Mouse (Mus musculus): ENCODE measurements around the gene Iqcg.
A peak's percentile ranks its signal among the peaks of the same experiment; 100 is the strongest.
"Not testable (repeated sequence)": the region's sequence is repeated elsewhere in the genome, so short reads cannot be mapped to it uniquely, and the experiment has no call there.

Iqcg gene

GRCm38 (mm10) chr16:33056095-33056785 lies at the start of gene Iqcg, which contains the start of gene Rpl35a:
Gene Iqcg, minus strand, starts transcription at chr16:33056218.
Gene Rpl35a, plus strand, starts transcription at chr16:33056453.
- DNase-seq, result peak; percentile 85 to 93

DNA sequence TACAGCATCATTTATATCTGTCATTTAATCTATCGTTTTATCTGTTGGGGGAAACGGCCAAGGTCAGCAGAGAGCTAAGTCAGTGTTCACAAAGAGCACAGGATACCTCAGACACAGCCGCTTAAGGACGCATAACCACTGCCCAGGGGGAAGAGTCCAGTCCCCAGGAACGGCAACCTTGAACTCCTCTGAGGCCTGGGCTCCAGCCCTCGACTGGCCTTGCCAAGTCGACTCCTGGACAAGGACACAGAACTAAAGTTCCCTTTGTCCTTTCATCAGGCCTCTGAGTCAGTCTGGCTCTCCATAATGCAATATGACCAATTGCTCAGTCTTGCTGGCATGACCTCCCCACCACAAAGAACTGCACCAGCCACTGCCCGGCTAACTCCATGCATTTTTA lies 29.6 kb upstream of the Iqcg start:
- DNase-seq, result no peak

DNA sequence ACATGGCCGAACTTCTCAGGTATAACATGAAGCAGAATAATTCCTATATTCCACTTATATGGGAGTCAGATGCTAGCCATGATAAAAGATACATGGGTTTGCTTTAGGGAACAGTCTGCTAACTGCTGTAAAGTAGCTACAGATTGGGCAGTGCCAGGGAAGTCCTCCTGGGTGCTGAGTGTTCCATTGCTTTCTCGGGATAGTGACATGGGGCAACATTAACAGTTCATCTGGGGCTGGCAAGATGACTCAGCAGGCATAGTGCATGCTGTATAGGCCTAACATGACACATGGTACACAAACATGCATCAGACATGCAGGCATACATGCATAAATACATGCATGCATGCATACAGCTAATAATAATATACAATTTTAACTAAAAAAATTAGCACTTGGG lies 28.0 kb upstream of the Iqcg start:
- DNase-seq, result no peak

GRCm38 (mm10) chr16:33082951-33083350 lies 26.9 kb upstream of the Iqcg start:
- no peak for DNase-seq

DNA sequence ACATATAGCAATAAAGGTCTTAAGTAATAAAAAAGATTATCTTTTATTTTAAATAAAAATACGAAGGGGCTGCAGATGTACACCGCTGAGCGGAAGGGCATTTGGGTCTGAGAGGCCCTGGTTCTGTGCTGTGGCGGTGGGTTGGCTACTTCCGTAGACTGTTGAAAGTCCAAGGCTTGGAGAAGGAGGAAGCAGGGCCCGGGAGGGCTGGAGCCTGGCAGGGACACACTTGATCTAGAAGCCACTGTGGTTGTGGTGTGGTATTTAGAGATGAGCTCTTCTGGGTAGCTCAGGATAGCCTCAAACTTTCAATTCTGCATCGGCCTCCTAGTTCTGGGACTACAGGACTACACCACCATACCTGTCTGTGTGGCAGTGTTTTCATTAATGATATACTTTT lies 24.0 kb upstream of the Iqcg start:
- DNase-seq, result no peak

GRCm38 (mm10) chr16:33077069-33077627 lies 21.1 kb upstream of the Iqcg start:
- DNase-seq, result no peak

DNA sequence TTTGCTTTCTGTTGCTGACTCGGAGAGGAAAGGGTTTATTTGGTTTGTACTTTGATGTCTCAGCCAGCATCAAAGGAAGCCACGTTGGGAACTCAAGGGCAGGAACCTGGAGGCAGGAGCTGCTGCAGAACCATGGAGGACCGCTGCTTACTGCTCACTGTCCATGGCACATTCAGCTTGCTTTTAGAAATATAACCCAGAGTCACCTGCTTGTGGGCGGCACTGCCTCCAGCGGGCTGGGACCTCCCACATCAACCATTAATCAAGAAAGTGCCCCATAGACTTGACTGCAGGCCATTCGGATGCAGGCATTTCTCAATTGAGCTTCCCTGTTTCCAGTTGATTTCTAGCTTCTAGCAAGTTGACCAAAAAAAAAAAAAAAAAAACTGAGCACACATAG lies 20.1 kb upstream of the Iqcg start:
- no peak for DNase-seq

GRCm38 (mm10) chr16:33074967-33075366 lies 18.9 kb upstream of the Iqcg start:
- no peak for DNase-seq

DNA sequence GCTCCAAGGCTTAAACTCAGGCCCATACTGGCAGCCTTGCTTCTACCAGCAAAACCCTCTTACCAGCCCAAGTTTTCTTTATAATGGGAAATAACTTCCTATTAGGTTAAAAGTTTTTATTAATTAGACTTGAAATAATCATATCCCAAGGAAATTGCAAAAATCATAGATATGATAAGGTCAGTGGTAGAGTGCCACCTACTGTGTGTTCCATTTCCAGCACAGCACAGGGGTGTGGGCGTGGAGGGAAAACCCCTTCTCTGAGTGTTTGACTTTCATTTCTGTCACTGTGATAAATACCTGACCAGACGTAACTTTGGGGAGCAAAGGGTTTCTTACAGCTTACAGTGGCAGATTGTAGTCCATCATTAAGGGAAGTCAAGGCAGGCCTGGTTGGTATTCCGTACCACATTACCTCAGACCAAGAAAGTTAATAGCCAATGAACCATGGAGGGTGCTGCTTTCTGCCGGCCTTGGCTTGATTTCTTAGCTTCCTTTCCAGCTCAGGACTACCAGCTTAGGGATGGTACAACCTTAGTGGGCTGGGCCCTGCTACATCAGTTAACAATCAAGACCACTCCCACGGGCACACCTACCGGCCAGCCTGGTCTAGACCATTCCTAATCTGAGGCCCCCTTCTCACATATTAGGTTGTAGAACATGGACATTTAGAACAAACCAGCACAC lies 17.0 kb upstream of the Iqcg start:
- no peak for DNase-seq

GRCm38 (mm10) chr16:33070928-33071327 lies 14.9 kb upstream of the Iqcg start:
- no peak for DNase-seq

DNA sequence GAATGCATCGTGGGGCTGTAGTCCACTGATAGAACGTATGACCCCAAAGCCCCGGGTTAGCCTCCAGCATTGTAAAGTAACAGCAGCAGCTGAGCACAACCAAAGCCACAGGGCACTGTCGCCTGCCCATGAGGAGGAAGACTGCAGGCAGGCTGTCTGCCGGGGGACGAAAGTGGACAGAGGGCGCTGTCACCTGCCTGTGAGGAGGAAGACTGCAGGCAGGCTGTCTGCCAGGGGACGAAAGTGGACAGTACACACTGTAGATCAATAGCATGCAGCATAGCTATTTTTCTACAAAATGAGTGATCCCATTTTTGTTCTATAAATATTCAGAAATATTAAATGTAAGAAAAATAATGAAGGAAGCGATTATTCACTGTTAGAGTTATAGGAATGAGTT lies 8.6 kb upstream of the Iqcg start:
- DNase-seq, result no peak

DNA sequence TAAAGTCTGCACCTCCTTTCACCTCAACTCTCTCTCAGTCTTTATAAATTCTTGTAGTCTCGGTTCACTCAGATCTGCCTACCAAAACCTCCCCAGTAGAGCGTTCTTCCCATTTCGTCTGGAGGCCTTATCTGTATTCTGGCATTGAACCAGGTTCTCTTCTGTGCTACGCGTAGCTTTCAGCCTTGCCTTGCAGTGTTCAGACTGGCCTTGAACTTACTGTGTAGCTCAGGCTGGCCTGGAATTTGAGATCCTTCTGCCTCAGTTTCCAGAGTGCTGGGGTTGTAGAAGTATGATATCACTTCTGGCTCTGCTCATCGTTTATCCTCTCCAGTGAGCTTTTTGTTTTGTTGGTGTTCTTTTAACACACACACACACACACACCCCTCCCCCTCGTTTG lies 7.2 kb upstream of the Iqcg start:
- no peak for DNase-seq

- peak in 1 of 2 experiments; percentile 74 for DNase-seq
Observed at GRCm38 (mm10) chr16:33062682-33063131, 6.7 kb upstream of the Iqcg start.

DNA sequence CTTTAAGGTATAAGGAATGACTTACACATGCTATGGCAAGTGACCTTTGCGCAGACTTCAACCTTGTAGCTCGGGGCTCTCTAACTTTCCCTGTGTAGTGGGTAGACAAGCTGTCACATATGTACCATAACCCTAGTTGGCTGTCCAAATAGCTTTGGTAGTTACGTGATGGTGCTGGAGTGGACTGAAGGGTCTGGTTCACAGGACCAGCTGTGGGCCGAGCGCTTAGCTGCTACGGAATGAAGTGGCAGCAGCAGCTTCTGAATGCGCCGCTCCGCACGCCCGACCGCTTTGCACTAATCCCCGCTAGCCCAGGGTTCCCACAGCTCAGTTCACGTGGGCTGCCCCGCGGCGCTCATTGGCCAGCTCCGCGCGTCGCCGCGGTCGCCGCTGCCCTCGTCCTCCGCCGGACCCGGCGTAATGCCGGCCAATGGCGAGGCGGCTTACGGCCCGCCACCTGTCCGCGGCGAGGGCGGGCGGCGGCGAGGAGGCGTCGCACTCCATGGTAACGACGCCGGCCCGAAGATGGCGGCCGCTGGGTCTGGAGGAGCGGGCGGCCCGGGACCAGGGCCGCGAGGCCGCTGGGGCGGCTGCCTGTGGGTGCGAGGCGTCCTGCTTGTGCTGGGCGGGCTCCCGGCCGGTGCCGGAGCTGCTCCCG lies 6.1 kb upstream of the Iqcg start, which contains the start of gene Lmln:
Gene Lmln, plus strand, starts transcription at position 498 of the 658 bp plus-strand sequence.
- DNase-seq, result peak; percentile 93 to 94

- DNase-seq, result no peak
Observed at GRCm38 (mm10) chr16:33061400-33061799, 5.4 kb upstream of the Iqcg start.

DNA sequence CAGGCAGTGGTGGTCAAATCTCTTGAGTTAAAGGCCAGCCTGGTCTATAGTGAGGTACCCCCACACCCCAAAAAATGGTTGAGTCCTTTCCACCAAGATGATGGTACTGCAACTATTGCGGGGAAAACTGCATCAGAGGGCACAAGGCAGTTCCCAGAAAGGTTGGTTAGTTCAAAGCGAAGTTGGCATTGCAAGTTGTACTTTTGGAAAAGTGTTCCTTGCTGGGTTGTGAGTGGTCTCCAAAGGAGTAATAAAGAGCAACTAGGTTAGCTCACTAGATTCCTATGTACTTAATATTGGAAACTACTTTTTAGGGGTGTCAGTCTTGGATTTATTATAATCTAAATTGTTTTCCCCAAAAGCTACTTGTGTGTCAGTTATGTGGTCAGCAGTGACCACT lies 4.9 kb upstream of the Iqcg start:
- no peak for DNase-seq

DNA sequence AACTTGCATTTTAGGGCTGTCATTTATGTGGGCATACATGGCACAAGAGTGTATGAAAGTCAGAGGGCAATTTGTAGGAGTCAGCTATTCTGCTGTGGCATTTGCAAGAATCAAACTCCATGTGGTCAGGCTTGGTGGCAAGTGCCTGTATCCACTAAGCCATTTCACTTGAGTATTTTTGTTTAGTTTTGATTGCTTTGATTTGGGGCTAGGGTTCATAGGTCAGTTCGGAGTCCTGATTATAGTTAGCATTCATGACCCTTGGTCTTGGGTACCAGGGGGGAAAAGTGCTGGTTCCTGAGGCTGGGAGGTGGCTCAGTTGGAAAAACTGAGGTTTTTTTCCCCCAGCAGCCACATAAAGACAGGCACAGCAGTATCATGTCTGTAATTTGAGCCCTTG lies 3.5 kb upstream of the Iqcg start:
- DNase-seq, result no peak

- not testable (repeated sequence) for DNase-seq
Observed at GRCm38 (mm10) chr16:33058656-33059055, 2.6 kb upstream of the Iqcg start.

GRCm38 (mm10) chr16:33058033-33058432 lies 2.0 kb upstream of the Iqcg start:
- DNase-seq, result no peak

DNA sequence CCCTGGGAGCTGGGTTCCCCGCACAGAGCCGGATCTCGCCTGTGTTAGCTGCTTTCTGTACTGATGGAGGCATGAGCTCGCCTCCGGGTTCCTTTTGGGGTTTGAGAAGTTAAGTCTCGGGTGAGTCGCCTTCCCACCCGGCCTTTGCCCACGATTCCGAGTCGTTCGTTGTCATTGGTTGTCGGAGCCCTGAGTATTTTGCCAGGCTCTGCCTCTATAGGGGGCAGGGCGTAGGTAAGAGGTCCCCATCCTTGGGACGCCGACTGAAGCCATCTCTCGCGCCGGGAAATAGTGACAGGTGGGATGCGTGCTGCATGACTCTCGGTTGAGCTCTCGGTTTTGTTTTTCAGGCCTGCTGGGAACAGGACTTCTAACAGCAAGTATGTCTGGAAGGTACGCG lies 768 bp upstream of the Iqcg start:
- peak in 1 of 2 experiments; percentile 17 for DNase-seq

GRCm38 (mm10) chr16:33055655-33056054 lies 363 bp downstream of the Iqcg start:
- DNase-seq, result peak; percentile 10 to 27

DNA sequence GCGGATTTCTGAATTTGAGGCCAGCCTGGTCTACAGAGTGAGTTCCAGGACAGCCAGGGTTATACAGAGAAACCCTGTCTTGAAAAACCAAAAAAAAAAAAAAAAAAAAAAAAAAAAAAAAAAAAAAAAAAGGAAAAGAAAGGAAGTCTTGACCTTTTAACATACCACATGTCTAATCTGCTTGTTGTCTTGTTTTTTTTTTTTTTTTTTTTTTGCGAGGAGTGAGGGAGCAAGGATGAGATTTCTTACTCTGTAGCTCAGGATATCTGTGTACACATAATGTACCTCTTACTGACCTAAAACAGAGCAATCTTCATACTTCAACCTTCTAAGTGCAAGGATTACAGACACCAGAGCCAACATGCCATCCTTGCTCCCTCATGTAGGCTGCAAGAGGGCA lies 1.1 kb downstream of the Iqcg start:
- DNase-seq, result not testable (repeated sequence)

DNA sequence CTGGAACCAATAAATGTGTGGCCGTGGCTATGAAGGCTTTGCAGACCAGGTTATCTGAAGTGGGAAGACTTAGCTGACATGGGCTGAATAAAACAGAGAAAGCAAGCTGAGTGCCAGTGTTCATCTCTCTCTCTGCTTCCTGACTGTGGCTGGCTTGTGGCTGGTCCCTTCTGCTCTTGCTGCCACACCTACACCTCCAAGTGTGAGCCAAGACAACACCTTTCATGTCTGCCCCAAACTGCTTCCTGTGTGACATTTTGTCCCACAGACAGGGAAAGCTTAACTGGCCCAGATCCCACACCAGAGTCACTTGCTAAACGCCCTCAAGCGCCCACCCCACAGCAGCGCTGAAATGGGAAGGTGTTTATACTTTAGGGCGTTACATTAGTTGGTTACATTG lies 2.9 kb downstream of the Iqcg start:
- DNase-seq, result no peak

DNA sequence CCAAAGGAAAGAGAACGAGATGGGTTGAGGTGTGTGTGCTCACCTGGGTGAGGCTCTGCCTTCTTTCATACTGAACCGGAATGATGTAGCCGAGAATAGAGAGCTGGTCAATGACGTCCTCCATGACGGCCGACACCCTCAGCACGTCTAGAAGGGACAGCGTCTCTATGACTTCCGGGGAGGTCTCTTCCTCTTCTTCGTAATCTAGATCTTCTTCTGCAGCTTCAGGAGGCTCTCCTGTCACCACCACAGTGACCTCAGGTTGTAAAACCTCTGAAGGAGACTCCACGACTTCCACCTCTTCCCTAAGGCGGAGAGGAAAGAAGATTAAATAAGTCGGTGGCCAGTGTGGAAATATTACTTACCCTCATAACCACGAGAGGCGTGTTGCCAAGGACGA lies 6.2 kb downstream of the Iqcg start:
- DNase-seq, result no peak

Data from cerebellum, adult 18-20 months (tissue).